Mouse (Mus musculus): ENCODE results near the gene Fam163a. TPM values are rescaled to one million over a fixed set of nuclear protein-coding genes. Genes with fewer than 3 reads are reported as not detected.
A peak's percentile ranks its signal among the peaks of the same experiment; 100 is the strongest.

Fam163a gene
- polyA plus RNA-seq, 1 experiment from 2014 or later = 7.7 TPM

DNA sequence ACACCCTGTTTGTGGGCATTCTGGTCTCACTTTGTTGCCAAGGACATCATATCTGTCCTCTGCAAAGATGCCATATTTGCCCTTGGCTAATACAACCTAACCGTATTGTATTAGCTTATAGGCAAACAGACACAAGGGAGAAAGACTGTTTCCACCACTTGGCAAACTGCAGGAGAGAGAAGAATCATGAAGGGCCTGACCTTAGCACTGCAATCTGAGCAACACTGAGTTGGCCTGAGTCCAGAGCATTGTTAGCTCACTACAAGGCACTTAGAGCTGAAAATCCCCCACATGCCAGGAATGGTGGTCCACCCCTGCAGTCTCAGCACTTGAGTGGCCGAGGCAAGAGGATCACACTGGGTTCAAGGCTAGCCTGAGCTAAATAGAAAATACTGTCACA, 13.7 kb upstream of the Fam163a start:
- 93% methylated on average over 2 of the region's 2 CpGs for WGBS
- peaks cover 44% of the 10 kb centered on the region for H3K4me1 ChIP-seq (replicated peaks)
- no peak overlapping the region for H3K4me3 ChIP-seq
- no peaks in the 10 kb centered on the region for H3K9me3 ChIP-seq
- H3K27ac ChIP-seq = no peak overlapping the region
- DNase-seq (ENCODE audit: low spot score) = no peak
- no peaks in the 10 kb centered on the region for H3K36me3 ChIP-seq
- H3K27me3 ChIP-seq (ENCODE audit: insufficient read depth, poor library complexity, severe bottlenecking) = no peaks in the 10 kb centered on the region

DNA sequence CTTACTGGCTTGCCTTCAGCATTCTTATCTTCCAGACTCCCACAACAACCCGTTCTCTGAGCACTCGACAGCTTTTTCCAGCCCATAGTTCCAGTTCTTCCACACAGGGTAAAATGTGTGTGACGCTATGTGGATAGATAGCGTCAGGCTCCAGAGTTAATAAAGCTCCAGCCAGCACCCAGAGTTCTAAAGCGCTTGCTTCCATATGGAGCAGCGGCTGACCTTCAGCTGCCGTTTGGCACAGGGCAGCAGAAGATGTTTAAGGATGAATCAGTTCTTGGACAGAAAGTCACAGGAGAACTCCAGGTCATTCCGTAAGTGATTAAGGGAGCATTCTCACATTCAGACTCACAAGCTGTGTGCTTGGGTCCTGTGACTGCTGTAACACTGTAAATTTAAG, 13.1 kb upstream of the Fam163a start:
- no peak for DNase-seq (ENCODE audit: low spot score)
- Histone ChIP-seq H3K9me3 (no peaks in the 10 kb centered on the region), H3K27ac (0 out of 2 replicates have a peak overlapping the region, but pooled peaks have one; percentile 57), H3K27me3 (ENCODE audit: insufficient read depth, poor library complexity, severe bottlenecking) (no peaks in the 10 kb centered on the region), H3K4me1 (replicated peaks) (peaks cover 39% of the 10 kb centered on the region), H3K36me3 (no peaks in the 10 kb centered on the region), H3K4me3 (no peak overlapping the region)
- WGBS = 84% methylated on average over 8 of the region's 8 CpGs

DNA sequence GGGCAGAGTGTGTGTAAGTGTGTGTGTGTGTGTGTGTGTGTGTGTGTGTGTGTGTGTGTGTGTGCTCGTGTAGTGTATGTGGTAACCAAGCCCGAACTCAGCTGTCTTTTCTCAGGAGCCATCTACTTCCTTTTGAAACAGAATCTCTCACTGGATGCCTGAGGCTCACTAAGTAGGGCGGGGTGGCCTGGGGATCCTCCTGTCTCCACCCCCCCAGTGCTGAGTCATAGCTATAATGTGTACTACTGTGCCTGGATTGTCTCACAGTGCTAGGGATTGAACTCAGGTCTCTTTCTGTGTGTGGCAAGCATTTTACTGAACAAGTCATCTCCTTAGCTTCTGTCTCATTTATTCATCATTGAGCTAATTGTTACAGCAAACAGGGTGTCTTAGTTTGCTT, 12.6 kb upstream of the Fam163a start:
- no peaks in the 10 kb centered on the region for H3K36me3 ChIP-seq
- H3K27ac ChIP-seq = 0 out of 2 replicates have a peak overlapping the region, but pooled peaks have one; percentile 57
- no peak for DNase-seq (ENCODE audit: low spot score)
- WGBS = 75% methylated on average over 3 of the region's 3 CpGs
- H3K4me3 ChIP-seq = no peak overlapping the region
- no peaks in the 10 kb centered on the region for H3K9me3 ChIP-seq
- H3K27me3 ChIP-seq (ENCODE audit: insufficient read depth, poor library complexity, severe bottlenecking) = no peaks in the 10 kb centered on the region
- peaks cover 39% of the 10 kb centered on the region for H3K4me1 ChIP-seq (replicated peaks)

DNA sequence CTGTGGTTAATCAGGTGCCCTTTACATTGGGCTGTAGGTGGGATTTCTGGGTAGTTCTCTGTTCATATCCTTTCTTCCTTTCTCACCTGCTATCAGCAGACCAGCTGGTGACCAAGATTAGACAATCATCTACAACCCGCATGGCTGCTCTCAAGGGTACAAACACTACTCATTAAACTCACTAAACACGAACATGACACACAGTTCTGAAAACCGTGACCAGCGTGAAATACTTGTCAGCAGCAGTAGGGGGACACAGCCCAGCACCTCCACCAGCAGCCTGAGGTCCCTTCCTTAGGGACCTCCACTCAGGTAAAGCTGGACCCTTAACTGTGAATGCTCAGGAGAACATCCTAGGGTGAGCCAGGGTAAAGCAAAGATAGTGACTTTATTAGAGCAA, 11.4 kb upstream of the Fam163a start:
- WGBS = 78% methylated on average over 4 of the region's 4 CpGs
- H3K4me3 ChIP-seq = no peak overlapping the region
- 0 out of 2 replicates have a peak overlapping the region, but pooled peaks have one; percentile 24 for H3K27ac ChIP-seq
- H3K9me3 ChIP-seq = no peaks in the 10 kb centered on the region
- peaks cover 37% of the 10 kb centered on the region for H3K4me1 ChIP-seq (replicated peaks)
- H3K36me3 ChIP-seq = no peaks in the 10 kb centered on the region
- DNase-seq (ENCODE audit: low spot score) = no peak
- H3K27me3 ChIP-seq (ENCODE audit: insufficient read depth, poor library complexity, severe bottlenecking) = no peaks in the 10 kb centered on the region

DNA sequence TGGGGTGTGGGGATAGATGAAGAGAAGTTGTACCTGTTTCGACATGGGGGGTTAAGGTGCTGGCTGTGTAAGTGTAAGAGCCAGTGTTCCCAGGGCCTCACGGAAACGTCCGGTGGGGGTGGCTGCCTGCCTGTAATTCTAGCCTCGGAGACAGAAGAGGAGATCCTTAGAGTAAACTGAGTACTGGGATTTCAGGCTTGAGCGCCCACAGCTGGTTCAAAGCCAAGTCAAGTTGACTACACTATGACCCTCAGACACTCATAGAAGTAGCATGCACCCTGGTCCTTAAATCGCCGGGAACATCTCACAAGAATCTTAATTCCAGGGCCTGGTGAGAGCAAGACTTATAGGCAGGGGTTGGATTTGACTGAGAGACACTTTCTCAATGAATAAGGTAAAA, 9.8 kb upstream of the Fam163a start:
- H3K36me3 ChIP-seq = no peaks in the 10 kb centered on the region
- 89% methylated on average over 8 of the region's 8 CpGs for WGBS
- H3K27me3 ChIP-seq (ENCODE audit: insufficient read depth, poor library complexity, severe bottlenecking) = no peaks in the 10 kb centered on the region
- H3K27ac ChIP-seq = no peak overlapping the region
- no peak for DNase-seq (ENCODE audit: low spot score)
- H3K4me3 ChIP-seq = no peak overlapping the region
- peaks cover 30% of the 10 kb centered on the region for H3K4me1 ChIP-seq (replicated peaks)
- H3K9me3 ChIP-seq = no peaks in the 10 kb centered on the region

DNA sequence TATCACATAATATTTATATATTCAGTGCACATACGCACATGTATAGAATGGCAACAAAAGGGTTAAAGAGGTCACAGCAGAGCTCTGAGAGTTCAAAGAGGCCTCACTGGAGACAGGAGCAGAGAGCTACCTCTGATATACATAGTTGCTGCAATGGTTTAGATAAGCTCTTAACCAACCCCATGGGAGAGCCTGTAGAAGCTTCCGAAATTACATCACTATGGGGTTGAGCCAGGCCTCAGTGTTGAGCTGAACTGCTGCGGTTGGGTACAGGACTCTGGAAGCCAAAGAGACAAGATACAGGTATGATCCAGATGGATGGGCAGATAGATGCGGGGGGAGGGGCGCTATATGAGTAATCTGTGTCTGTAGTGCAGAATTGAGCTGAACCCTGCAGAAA, 8.1 kb upstream of the Fam163a start:
- Histone ChIP-seq H3K4me3 (no peak overlapping the region), H3K36me3 (no peaks in the 10 kb centered on the region), H3K27me3 (ENCODE audit: insufficient read depth, poor library complexity, severe bottlenecking) (0 out of 2 replicates have a peak, but pooled peaks cover 9% of the 10 kb centered on the region), H3K4me1 (replicated peaks) (peaks cover 29% of the 10 kb centered on the region), H3K9me3 (no peaks in the 10 kb centered on the region), H3K27ac (no peak overlapping the region)
- no peak for DNase-seq (ENCODE audit: low spot score)
- WGBS = 86% methylated on average over 5 of the region's 5 CpGs

DNA sequence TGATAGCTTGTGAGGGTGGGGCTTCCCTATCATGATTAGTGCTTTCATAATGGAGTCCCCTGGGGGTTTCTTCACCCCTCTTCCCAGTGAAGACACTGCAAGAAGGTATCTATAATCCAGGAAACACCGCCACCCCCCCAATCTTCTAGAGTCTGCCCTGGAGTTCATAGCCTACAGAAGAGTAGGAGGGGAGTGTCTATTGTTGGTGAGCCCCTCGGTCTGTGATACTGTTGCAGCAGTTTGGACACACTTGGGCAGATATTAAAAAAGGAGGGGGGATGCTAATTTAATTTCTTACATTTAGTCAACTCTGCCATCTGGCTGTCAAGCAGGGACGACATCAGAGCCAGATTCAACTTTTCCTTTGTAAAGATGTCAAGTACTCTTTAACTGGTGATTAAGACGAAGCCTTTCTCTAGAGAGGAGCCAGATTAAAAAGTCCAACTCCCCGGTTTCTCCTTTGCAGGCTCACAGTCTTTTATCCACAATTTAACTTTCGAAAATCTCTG, 7.0 kb upstream of the Fam163a start:
- H3K27me3 ChIP-seq (ENCODE audit: insufficient read depth, poor library complexity, severe bottlenecking) = peaks cover 17% of the 10 kb centered on the region
- 48% methylated on average over 6 of the region's 6 CpGs for WGBS
- H3K36me3 ChIP-seq = no peaks in the 10 kb centered on the region
- H3K4me1 ChIP-seq (replicated peaks) = peaks cover 25% of the 10 kb centered on the region
- H3K9me3 ChIP-seq = no peaks in the 10 kb centered on the region
- no peak overlapping the region for H3K27ac ChIP-seq
- DNase-seq (ENCODE audit: low spot score) = no peak
- H3K4me3 ChIP-seq = no peak overlapping the region

DNA sequence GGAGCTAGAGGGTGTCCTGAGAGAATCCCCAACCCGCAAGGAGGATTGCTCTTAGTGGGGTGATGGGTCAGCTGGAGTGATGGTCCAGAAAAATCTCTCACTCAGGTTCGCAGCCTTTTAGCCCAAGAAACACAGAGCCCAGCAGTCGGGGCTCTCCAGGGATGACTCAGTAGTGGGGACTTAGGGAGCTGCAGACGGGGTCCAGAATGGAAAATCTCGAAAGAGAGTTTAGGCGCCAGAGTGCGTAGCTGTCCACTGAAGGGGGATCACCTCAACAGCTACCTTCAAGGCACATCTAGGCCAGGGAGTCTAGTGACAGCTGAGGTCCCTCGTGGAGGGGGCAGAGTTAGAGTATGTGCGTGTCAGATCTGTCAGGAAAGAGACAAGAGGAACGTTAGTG, 338 bp upstream of the Fam163a start:
- peaks cover 29% of the 10 kb centered on the region for H3K4me1 ChIP-seq (replicated peaks)
- peaks cover 61% of the 10 kb centered on the region for H3K27me3 ChIP-seq (ENCODE audit: insufficient read depth, poor library complexity, severe bottlenecking)
- peak overlapping the region; percentile 58 for H3K4me3 ChIP-seq
- H3K36me3 ChIP-seq = no peaks in the 10 kb centered on the region
- DNase-seq (ENCODE audit: low spot score) = no peak
- peak overlapping the region; percentile 82 for H3K27ac ChIP-seq
- H3K9me3 ChIP-seq = 0 out of 2 replicates have a peak, but pooled peaks cover 2% of the 10 kb centered on the region
- 15% methylated on average over 10 of the region's 10 CpGs for WGBS

DNA sequence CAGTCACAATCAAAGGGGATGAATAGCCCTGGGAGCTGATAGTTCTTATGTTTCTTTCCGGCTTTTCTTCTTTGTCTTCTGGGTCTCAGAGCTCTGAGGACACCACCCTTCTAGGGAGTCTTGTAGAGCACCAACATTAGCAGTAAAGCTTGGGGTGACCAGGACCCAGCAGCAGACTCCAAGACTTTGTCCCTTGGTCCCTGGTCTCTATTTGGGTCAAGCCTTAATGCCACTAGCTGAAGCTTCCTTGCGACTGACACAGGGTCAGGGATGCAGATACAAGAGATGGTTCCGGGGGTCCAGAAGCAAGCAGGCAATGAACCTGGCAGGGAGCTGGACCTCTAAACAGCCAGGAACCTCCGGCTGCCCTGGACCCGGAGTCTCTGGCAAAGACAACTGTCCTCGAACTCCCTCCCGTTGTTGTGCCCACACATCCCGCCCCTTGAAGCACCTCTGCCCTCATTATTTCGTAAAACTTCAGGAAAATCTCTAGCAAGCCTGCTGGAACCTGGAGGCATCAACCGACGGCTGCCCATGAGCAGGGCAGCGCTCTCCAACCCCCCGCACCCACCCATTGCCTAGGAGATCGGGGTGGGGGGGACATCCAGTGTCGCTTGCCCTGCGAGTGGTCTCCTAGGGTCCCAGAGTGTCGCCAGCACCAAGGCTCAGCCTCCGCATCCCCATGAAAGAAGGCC, 718 bp downstream of the Fam163a start:
- no peaks in the 10 kb centered on the region for H3K36me3 ChIP-seq
- H3K27me3 ChIP-seq (ENCODE audit: insufficient read depth, poor library complexity, severe bottlenecking) = peaks cover 61% of the 10 kb centered on the region
- peaks cover 29% of the 10 kb centered on the region for H3K4me1 ChIP-seq (replicated peaks)
- 2% methylated on average over 18 of the region's 18 CpGs for WGBS
- peak overlapping the region; percentile 82 for H3K27ac ChIP-seq
- 0 out of 2 replicates have a peak, but pooled peaks cover 2% of the 10 kb centered on the region for H3K9me3 ChIP-seq
- H3K4me3 ChIP-seq = peak overlapping the region; percentile 58
- peak; percentile 22 for DNase-seq (ENCODE audit: low spot score)

DNA sequence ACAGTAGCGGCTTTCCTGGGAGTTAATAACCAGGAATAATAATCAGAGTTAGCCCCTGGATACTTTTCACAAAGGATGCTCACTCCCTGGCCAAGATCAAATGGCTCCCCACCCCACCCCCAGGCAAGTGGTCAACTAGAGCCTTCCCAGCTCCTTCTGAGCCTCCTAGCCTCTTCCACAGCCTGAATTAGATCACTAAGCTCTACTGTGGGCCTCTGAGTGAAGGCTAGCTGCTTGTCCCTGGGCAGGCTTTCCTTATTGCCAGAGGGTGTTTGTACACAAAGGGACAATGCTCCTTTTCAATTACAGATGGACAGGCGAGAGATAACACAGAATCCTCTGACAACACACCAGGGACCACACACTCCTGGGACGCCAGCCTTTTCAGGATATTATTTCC, 2.2 kb downstream of the Fam163a start:
- H3K27me3 ChIP-seq (ENCODE audit: insufficient read depth, poor library complexity, severe bottlenecking) = peaks cover 52% of the 10 kb centered on the region
- no peak for DNase-seq (ENCODE audit: low spot score)

DNA sequence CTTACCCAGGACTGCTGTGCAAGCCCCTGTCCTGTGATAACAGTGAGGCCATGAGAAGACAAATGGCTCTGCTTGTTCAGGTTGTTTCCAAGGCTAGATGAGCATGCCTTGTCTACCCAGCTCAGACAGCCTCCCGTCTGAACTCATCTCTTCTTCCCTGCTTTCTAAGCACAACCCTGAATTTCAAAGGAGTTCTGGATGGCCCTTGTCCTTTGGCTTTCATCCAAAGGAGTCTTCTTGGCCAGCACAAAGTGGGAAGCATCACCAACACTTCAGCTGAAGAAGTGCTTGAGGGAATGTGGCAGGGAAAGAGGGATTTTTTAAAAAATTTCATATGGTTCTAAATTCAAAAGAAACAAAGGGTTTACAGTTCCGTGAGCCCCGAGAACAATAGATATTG, 3.8 kb downstream of the Fam163a start:
- peaks cover 29% of the 10 kb centered on the region for H3K4me1 ChIP-seq (replicated peaks)
- H3K27me3 ChIP-seq (ENCODE audit: insufficient read depth, poor library complexity, severe bottlenecking) = peaks cover 36% of the 10 kb centered on the region
- no peak overlapping the region for H3K27ac ChIP-seq
- no peak overlapping the region for H3K4me3 ChIP-seq
- no peaks in the 10 kb centered on the region for H3K36me3 ChIP-seq
- H3K9me3 ChIP-seq = 0 out of 2 replicates have a peak, but pooled peaks cover 2% of the 10 kb centered on the region
- 88% methylated on average over 3 of the region's 3 CpGs for whole genome bisulfite sequencing
- DNase-seq (ENCODE audit: low spot score) = no peak

More for the DNA sequence above, 2.2 kb downstream of the Fam163a start:
- Histone ChIP-seq H3K4me3 (peak overlapping the region; percentile 58; the same call in 1 of the 2 replicates), H3K27ac (0 out of 2 replicates have a peak overlapping the region, but pooled peaks have one; percentile 82), H3K9me3 (0 out of 2 replicates have a peak, but pooled peaks cover 2% of the 10 kb centered on the region), H3K36me3 (no peaks in the 10 kb centered on the region), H3K4me1 (replicated peaks) (peaks cover 29% of the 10 kb centered on the region)
- 36% methylated on average over 3 of the region's 3 CpGs for WGBS

DNA sequence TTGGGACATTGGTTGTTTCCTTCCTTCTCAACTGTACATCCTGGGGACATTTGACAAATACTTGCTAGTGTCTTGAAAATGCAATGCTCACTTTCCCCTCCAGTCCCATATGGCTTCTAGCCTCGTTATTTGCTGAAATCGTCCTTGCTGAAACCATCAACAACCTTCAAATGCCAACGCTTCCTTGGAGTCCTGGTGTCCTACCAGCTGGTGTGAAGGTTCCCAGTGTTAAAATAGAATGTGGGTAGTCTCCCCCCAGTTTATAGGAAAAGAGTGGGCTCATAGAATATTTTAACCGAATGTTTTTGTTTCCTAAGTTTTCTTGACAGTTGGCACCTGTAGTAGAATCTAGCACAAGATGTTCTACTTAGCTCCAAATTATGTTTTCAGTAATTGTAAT, 7.2 kb downstream of the Fam163a start:
- no peak for DNase-seq (ENCODE audit: low spot score)
- Histone ChIP-seq H3K27ac (no peak overlapping the region), H3K9me3 (0 out of 2 replicates have a peak, but pooled peaks cover 2% of the 10 kb centered on the region), H3K4me1 (replicated peaks) (peaks cover 10% of the 10 kb centered on the region), H3K36me3 (no peaks in the 10 kb centered on the region), H3K27me3 (ENCODE audit: insufficient read depth, poor library complexity, severe bottlenecking) (peaks cover under 1% of the 10 kb centered on the region), H3K4me3 (no peak overlapping the region)
- 85% methylated on average over 4 of the region's 4 CpGs for WGBS

DNA sequence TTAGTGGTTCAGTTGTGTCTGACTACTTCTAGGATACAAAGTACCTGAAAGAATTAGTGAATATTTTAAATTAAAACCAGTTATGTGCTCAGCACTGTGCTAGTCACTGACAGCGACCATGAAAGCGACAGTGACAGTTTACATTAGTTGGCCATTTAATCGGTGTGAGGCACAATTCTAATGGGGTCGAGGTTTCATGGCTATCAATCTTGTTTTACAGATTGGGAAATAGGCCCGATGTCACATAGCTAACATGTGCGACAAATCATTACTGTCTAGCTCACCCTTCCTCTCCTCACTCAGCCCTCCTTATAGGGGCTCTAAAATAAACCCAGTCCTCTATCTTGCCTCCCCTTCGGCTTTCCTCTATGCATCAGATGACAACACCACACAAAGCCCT, 11.5 kb downstream of the Fam163a start:
- no peaks in the 10 kb centered on the region for H3K9me3 ChIP-seq
- no peaks in the 10 kb centered on the region for H3K36me3 ChIP-seq
- H3K27me3 ChIP-seq (ENCODE audit: insufficient read depth, poor library complexity, severe bottlenecking) = no peaks in the 10 kb centered on the region
- no peak overlapping the region for H3K27ac ChIP-seq
- no peak for DNase-seq (ENCODE audit: low spot score)
- H3K4me3 ChIP-seq = no peak overlapping the region
- peaks cover 13% of the 10 kb centered on the region; the same call in 1 of the 2 replicates for H3K4me1 ChIP-seq (replicated peaks)
- WGBS = 83% methylated on average over 7 of the region's 7 CpGs
